Mouse (Mus musculus): Measurements from ENCODE around the gene Pla2g2d.

- no peak for TF ChIP-seq CTCF (IDR thresholded peaks at IDR 0.05; ENCODE audit: low read depth)
- no peak for TF ChIP-seq EP300 (optimal IDR thresholded peaks at IDR 0.05)
These were observed 3.1 kb upstream of the Pla2g2d start for GRCm38 (mm10) chr4:138772386-138772785.
